Mouse (Mus musculus): Measurements from ENCODE around the gene Gm10031. TPM values are rescaled to one million over a fixed set of nuclear protein-coding genes. Genes with fewer than 3 reads are reported as not detected.

Gm10031 gene
- total RNA-seq, 1 experiment: 20.3 TPM

DNA sequence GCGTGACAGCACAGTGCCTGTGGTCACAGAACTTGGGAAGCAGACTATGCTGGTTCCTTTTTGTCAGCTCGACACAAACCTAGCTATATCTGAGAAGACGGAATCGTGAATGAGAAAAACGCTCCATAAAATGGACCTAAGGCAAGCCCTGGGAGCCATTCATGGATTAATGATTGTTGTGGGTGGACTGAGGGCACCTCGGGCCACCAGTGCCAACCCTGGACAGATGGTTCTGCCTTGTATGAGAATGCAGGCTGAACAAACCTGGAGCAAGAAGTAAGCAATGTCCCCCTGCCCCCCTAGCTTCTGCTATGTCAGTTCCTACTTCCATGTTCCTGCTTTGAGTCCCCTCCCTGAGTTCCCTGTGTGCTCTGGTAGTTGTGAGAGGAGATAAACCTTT is 13.9 kb downstream of the Gm10031 start:
- Histone ChIP-seq H3K36me3 (ENCODE audit: control insufficient read depth, insufficient read depth, low read length, poor library complexity, severe bottlenecking) (no peaks in the 10 kb centered on the region), H3K4me3 (ENCODE audit: insufficient read depth in 1 of 2, low read depth in 1 of 2, low read length in 2 of 2, poor library complexity in 1 of 2, severe bottlenecking in 1 of 2) (no peak overlapping the region), H3K4me1 (ENCODE audit: control insufficient read depth in 2 of 2, insufficient read depth in 2 of 2, low read length in 2 of 2, poor library complexity in 1 of 2) (no peaks in the 10 kb centered on the region), H3K27ac (ENCODE audit: insufficient read depth, low read depth, low read length, poor library complexity, severe bottlenecking) (no peak overlapping the region), H3K9me3 (ENCODE audit: control insufficient read depth, insufficient read depth, low read depth, low read length) (no peaks in the 10 kb centered on the region), H3K9ac (ENCODE audit: insufficient read depth, low read depth, low read length, poor library complexity, severe bottlenecking) (no peak overlapping the region)
- no peak for DNase-seq (ENCODE audit: low read depth, low spot score)
- TF ChIP-seq MAFK (IDR thresholded peaks at IDR 0.05; ENCODE audit: insufficient read depth, low read depth, low read length): no peak
- TF ChIP-seq HCFC1 (IDR thresholded peaks at IDR 0.05; ENCODE audit: borderline replicate concordance, insufficient read depth, low read length): no peak
- TF ChIP-seq ZNF384 (IDR thresholded peaks at IDR 0.05; ENCODE audit: low read depth, low read length): no peak
- TF ChIP-seq CHD2 (IDR thresholded peaks at IDR 0.05; ENCODE audit: low read depth, low read length): no peak
- no peak for TF ChIP-seq ZC3H11A (IDR thresholded peaks at IDR 0.05; ENCODE audit: borderline replicate concordance, low read depth, low read length)
- in situ Hi-C loops (cut with MboI; ENCODE audit: low sequenced_read_pairs in 2 of 2, unreplicated experiment in 2 of 2): no loop called here

DNA sequence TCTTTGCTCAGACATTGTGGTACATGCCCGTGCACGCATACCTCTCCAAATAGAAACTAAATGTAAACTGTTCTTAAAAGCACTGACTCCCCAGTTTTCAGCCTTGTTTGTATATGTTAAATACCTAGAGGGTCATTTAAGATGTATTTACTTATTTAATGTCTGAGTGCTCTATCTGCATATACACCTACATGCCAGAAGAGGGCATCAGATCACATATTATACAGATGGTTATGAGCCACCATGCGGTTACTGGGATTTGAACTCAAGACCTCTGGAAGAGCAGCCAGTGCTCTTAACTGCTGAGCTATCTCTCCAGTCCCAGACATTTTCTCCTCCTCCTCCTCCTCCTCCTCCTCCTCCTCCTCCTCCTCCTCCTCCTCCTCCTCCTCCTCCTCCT is 14.6 kb downstream of the Gm10031 start:
- H3K9me3 ChIP-seq (ENCODE audit: control insufficient read depth, insufficient read depth, low read depth, low read length): no peaks in the 10 kb centered on the region
- H3K27ac ChIP-seq (ENCODE audit: insufficient read depth, low read depth, low read length, poor library complexity, severe bottlenecking): no peak overlapping the region
- no peak overlapping the region for H3K9ac ChIP-seq (ENCODE audit: insufficient read depth, low read depth, low read length, poor library complexity, severe bottlenecking)
- no peaks in the 10 kb centered on the region for H3K36me3 ChIP-seq (ENCODE audit: control insufficient read depth, insufficient read depth, low read length, poor library complexity, severe bottlenecking)
- no peaks in the 10 kb centered on the region for H3K4me1 ChIP-seq (ENCODE audit: control insufficient read depth in 2 of 2, insufficient read depth in 2 of 2, low read length in 2 of 2, poor library complexity in 1 of 2)
- DNase-seq (ENCODE audit: low read depth, low spot score): no peak
- TF ChIP-seq HCFC1 (IDR thresholded peaks at IDR 0.05; ENCODE audit: borderline replicate concordance, insufficient read depth, low read length) (no peak), ZC3H11A (IDR thresholded peaks at IDR 0.05; ENCODE audit: borderline replicate concordance, low read depth, low read length) (no peak), ZNF384 (IDR thresholded peaks at IDR 0.05; ENCODE audit: low read depth, low read length) (no peak), MAFK (IDR thresholded peaks at IDR 0.05; ENCODE audit: insufficient read depth, low read depth, low read length) (no peak), CHD2 (IDR thresholded peaks at IDR 0.05; ENCODE audit: low read depth, low read length) (no peak)
- in situ Hi-C loops (cut with MboI; ENCODE audit: low sequenced_read_pairs in 2 of 2, unreplicated experiment in 2 of 2): no loop called here
- H3K4me3 ChIP-seq (ENCODE audit: insufficient read depth in 1 of 2, low read depth in 1 of 2, low read length in 2 of 2, poor library complexity in 1 of 2, severe bottlenecking in 1 of 2): no peak overlapping the region

DNA sequence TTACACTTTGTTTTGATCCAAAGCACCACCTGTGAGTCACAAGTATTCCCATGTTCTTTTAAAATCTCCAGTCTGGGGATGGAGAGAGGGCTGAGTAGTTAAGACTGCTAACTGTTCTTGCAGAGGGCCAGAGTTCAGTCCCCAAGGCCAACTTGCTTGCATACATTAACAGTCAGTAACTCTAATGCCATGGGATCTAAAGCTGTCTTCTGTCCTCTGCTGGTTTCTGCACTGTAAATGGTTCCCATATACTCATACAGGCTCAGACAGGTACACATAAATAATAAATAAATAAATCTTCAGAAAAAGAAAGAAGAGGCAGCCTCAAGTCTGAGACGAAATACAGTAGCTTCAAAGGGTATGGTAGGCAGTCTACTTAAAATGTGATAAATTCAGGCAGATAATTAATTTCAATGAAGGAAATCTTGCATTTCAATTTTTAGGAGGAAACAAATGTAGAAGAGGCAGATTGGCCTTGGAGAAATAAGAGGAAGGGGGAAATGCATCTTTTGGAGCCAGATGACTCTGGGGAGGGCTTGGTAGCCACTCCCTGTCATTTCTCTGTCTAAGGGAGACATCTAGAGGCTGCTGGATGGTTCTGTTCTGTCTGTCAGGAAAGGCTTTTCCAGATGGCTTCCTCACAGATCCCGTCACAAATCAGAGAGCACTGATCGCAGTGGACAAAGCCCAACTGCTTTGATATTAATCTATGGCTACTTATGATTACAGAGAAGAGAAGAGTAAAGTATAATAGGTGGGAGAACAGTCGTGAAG is 16.2 kb downstream of the Gm10031 start:
- no peak for TF ChIP-seq CHD2 (IDR thresholded peaks at IDR 0.05; ENCODE audit: low read depth, low read length)
- peak; percentile 46; the same call in 1 of the 2 replicates for TF ChIP-seq ZC3H11A (IDR thresholded peaks at IDR 0.05; ENCODE audit: borderline replicate concordance, low read depth, low read length)
- H3K9me3 ChIP-seq (ENCODE audit: control insufficient read depth, insufficient read depth, low read depth, low read length): no peaks in the 10 kb centered on the region
- H3K9ac ChIP-seq (ENCODE audit: insufficient read depth, low read depth, low read length, poor library complexity, severe bottlenecking): no peak overlapping the region
- H3K4me3 ChIP-seq (ENCODE audit: insufficient read depth in 1 of 2, low read depth in 1 of 2, low read length in 2 of 2, poor library complexity in 1 of 2, severe bottlenecking in 1 of 2): no peak overlapping the region
- H3K27ac ChIP-seq (ENCODE audit: insufficient read depth, low read depth, low read length, poor library complexity, severe bottlenecking): no peak overlapping the region
- no peaks in the 10 kb centered on the region for H3K4me1 ChIP-seq (ENCODE audit: control insufficient read depth in 2 of 2, insufficient read depth in 2 of 2, low read length in 2 of 2, poor library complexity in 1 of 2)
- in situ Hi-C loops (cut with MboI; ENCODE audit: low sequenced_read_pairs in 2 of 2, unreplicated experiment in 2 of 2): no loop called here
- H3K36me3 ChIP-seq (ENCODE audit: control insufficient read depth, insufficient read depth, low read length, poor library complexity, severe bottlenecking): no peaks in the 10 kb centered on the region
- DNase-seq (ENCODE audit: low read depth, low spot score): no peak

DNA sequence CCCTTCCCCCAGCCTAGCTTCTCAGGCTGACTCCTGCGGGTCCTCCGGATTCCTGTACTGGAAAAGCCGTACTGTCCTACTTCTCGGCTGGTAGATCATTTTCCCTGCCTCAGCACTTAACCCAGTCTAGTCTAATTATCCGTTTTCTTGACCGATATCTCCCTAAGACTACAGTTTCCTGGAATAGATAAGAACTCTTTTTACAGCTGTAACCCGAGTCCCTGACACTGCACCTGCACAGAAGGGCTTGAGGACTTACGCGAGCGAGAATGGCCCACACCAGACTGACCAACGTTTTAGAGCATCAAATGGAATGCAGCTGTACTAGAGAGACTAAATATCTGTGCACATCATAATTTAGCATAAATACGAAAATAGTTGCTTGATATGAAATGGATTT is 20.2 kb downstream of the Gm10031 start:
- in situ Hi-C loops (cut with MboI; ENCODE audit: low sequenced_read_pairs in 2 of 2, unreplicated experiment in 2 of 2): no loop called here
- H3K4me3 ChIP-seq (ENCODE audit: insufficient read depth in 1 of 2, low read depth in 1 of 2, low read length in 2 of 2, poor library complexity in 1 of 2, severe bottlenecking in 1 of 2): no peak overlapping the region; a peak in 1 of 4 replicates
- no peak for TF ChIP-seq HCFC1 (IDR thresholded peaks at IDR 0.05; ENCODE audit: borderline replicate concordance, insufficient read depth, low read length)
- TF ChIP-seq CHD2 (IDR thresholded peaks at IDR 0.05; ENCODE audit: low read depth, low read length): no peak
- TF ChIP-seq ZNF384 (IDR thresholded peaks at IDR 0.05; ENCODE audit: low read depth, low read length): no peak
- TF ChIP-seq MAFK (IDR thresholded peaks at IDR 0.05; ENCODE audit: insufficient read depth, low read depth, low read length): no peak
- TF ChIP-seq ZC3H11A (IDR thresholded peaks at IDR 0.05; ENCODE audit: borderline replicate concordance, low read depth, low read length): no peak
- DNase-seq (ENCODE audit: low read depth, low spot score): no peak
- H3K27ac ChIP-seq (ENCODE audit: insufficient read depth, low read depth, low read length, poor library complexity, severe bottlenecking): no peak overlapping the region
- H3K9me3 ChIP-seq (ENCODE audit: control insufficient read depth, insufficient read depth, low read depth, low read length): no peaks in the 10 kb centered on the region
- no peak overlapping the region for H3K9ac ChIP-seq (ENCODE audit: insufficient read depth, low read depth, low read length, poor library complexity, severe bottlenecking)
- no peaks in the 10 kb centered on the region for H3K4me1 ChIP-seq (ENCODE audit: control insufficient read depth in 2 of 2, insufficient read depth in 2 of 2, low read length in 2 of 2, poor library complexity in 1 of 2)
- no peaks in the 10 kb centered on the region for H3K36me3 ChIP-seq (ENCODE audit: control insufficient read depth, insufficient read depth, low read length, poor library complexity, severe bottlenecking)

All from ES-E14 (cell line).